Mouse (Mus musculus) left cerebral cortex, postnatal 4 days (tissue): ENCODE results near the gene Cdk14. TPM values are rescaled to one million over a fixed set of nuclear protein-coding genes. Genes with fewer than 3 reads are reported as not detected.
"Not testable (repeated sequence)": the region's sequence is repeated elsewhere in the genome, so short reads cannot be mapped to it uniquely, and the experiment has no call there.

Source experiments
- DNase-seq: peaks from one replicate; pipeline ENCODE4 v3.0.0-alpha.2; 2022
- intact Hi-C: fragments of 180-260 bp; cut with DNase I; formaldehyde crosslinking; loops from one replicate; pipeline ENCODE4 v1.15.1; 2025
- total RNA-seq, 2 experiments: library from RNA; stranded (reverse); gene quantifications; 2 replicates each; pipeline ENCODE4 v1.2.3; 2021

Gene Cdk14
- total RNA-seq, 2 experiments from 2014 or later = 84.2 to 92.2 TPM

- intact Hi-C loops = no loop called here
- no peak for DNase-seq
Observed at GRCm38 (mm10) chr5:5368389-5369164, 51.5 kb downstream of the Cdk14 start.

- intact Hi-C loops = no loop called here
Observed at GRCm38 (mm10) chr5:5367550-5367949, 52.6 kb downstream of the Cdk14 start.

GRCm38 (mm10) chr5:5365285-5366076 lies 54.6 kb downstream of the Cdk14 start:
- no peak for DNase-seq
- intact Hi-C loops = no loop called here

More at GRCm38 (mm10) chr5:5367550-5367949, 52.6 kb downstream of the Cdk14 start:
- no peak for DNase-seq

DNA sequence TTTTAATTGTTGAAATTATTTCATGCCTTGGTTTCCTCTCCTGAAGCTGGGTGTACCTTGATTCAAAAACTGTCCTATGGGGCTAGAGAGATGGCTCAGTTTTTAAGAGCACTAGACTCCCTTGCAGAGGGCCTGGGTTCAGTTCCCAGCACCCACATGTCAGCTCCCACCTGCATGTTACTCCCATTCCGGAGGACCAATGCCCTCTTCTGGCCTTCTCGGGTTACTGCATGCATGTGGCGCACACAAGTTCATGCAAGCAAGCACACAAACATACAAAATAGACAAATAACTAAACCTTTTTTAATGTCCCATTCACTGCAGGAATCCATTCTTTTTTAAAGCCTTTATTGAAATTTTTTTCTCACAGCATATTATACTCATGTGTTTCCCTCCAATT lies 58.4 kb downstream of the Cdk14 start:
- intact Hi-C loops = no loop called here
- DNase-seq = no peak

DNA sequence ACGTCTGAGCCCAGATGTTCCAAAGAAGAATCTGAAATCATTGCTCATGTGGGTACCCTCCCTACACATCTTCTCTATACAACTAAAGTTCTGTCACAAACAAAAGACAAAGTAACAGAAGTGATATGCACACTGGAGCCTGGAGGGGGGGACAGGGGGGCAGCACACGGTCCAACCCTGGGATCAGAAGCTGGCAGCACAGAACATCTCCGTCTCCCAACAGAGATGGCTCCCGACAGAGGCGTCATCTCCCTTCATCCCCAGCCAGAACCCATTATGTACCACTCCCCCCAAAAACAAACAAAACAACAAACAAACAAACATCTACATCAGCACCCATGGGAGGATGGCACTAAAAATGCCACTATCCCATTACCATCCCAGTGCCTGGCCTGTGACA lies 59.8 kb downstream of the Cdk14 start:
- DNase-seq = no peak
- intact Hi-C loops = no loop called here

- DNase-seq = no peak
- intact Hi-C loops = no loop called here
Observed at GRCm38 (mm10) chr5:5359915-5360314, 60.2 kb downstream of the Cdk14 start.

DNA sequence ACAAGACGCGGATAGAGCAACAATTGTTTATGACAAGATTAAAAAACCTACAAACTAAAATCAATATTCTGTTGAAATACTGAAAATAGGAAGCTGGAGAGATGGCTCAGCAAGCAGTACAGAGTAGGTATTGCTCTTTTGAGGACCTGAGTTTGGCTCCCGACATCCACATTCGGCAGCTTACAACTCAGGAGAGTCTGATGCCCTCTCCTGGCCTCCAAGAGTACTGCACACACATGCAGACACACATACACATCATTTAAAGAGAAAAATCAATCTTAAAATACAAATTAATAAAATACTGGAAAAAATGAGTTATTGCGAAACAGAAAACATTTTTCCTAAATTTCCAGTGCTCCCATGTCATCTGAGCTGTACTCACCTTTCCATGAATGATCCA lies 60.7 kb downstream of the Cdk14 start:
- intact Hi-C loops = no loop called here
- DNase-seq = no peak

- intact Hi-C loops = no loop called here
- no peak for DNase-seq
Observed at GRCm38 (mm10) chr5:5358019-5358717, 61.9 kb downstream of the Cdk14 start.

- DNase-seq = no peak
- intact Hi-C loops = no loop called here
Observed at GRCm38 (mm10) chr5:5354684-5355368, 65.3 kb downstream of the Cdk14 start.

GRCm38 (mm10) chr5:5353946-5354345 lies 66.2 kb downstream of the Cdk14 start:
- intact Hi-C loops = no loop called here
- no peak for DNase-seq

DNA sequence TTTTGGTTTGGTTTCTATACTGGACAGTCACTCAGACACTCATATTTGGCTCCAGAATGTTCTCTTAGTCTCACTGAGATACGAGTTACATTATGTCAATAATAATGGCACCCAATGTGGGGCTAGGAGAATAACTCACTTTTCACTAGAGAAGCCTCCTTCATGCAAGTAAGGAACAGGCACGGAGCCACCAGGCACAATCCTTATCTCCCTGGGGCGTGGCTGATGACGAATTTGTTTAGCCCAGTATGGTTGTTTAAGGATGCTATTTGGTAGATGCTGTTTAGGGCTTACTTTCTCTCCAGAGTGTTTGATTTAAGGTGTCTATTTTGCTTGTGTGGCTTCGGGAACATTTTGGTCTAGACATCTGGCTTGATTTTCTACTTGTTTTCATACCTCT lies 75.5 kb downstream of the Cdk14 start:
- no peak for DNase-seq
- intact Hi-C loops = no loop called here

DNA sequence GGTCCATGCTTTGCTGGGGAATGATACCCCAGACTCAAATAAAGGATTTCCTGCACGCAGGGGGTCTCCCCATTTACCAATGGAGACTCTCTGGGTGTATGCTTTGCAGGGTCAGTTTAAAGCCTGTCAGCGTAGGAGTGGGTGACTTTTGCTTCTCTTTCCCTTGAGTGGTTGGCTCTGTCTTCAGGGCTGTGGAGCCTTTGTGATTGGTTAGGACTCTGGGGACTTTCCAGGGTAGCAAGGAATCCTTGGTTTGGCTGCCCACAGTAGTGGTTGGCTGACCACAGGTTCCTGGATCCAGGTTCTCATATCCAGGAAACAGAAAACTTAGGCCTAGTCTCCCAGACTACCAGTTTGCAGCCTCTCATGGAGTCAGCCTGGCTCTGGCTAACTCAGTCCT lies 76.4 kb downstream of the Cdk14 start:
- DNase-seq = no peak
- intact Hi-C loops = no loop called here

GRCm38 (mm10) chr5:5343267-5343666 lies 76.8 kb downstream of the Cdk14 start:
- no peak for DNase-seq
- intact Hi-C loops = no loop called here

- DNase-seq = peak; percentile 90
- intact Hi-C loops = no loop called here
Observed at GRCm38 (mm10) chr5:5342410-5343137, 77.5 kb downstream of the Cdk14 start.

- intact Hi-C loops = no loop called here
- no peak for DNase-seq
Observed at GRCm38 (mm10) chr5:5341611-5342010, 78.5 kb downstream of the Cdk14 start.

DNA sequence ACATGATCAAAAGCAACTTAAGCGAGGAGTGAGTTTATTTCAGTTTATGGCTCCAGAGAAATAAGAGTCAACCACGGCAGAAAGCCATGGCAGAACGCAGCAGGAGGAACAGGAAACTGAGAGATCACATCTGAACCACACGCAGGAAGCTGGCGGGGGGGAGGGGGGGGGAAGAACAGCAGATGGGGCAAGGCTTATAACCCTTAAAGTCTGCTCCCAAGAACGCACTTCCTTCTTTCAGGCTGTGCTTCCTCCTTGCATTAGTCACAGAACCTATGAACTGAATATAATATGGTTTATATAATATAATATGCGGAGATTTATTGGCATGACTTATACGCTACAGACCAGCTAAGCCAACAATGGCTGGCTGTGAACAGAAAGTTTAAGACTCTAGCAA lies 86.2 kb downstream of the Cdk14 start:
- intact Hi-C loops = no loop called here
- DNase-seq = no peak

DNA sequence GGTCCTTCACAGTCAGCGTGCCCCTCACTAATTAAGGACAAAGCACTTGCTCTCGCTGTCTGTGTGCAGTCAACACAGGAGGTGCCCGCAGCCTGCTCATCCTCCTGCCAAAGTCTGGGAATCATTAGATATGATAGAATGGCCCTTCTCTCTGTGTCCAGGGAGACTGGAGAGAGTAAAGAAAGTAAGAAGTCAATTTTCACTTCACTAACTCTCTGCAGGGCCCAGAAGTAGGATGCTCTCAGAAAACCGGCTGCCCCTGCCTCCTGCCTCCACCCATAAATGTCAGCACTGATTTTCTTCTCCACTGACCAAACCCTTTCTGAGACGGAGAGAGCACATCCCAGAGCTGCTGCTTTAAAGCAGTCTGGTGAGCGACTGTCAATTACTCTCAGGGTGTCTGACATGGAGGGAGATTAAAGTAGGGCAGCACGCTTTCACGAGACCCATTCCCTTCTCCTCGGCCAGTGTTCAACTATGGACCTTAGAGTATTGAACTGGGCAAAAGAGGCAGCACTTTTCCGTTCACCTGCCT lies 89.1 kb downstream of the Cdk14 start:
- DNase-seq = peak; percentile 32
- intact Hi-C loops = no loop called here

DNA sequence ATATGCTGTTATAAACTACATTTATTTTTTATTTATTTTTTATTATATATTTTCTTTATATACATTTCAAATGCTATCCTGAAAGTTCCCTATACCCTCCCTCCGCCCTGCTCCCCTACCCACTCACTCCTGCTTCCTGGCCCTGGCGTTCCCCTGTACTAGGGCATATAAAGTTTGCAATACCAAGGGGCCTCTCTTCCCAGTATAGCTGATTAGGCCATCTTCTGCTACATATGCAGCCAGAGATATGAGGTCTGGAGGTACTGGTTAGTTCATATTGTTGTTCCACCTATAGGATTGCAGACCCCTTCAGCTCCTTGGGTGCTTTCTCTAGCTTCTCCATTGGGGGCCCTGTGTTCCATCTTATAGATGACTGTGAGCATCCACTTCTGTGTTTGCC lies 91.1 kb downstream of the Cdk14 start:
- DNase-seq, intact Hi-C loops: not testable (repeated sequence)

DNA sequence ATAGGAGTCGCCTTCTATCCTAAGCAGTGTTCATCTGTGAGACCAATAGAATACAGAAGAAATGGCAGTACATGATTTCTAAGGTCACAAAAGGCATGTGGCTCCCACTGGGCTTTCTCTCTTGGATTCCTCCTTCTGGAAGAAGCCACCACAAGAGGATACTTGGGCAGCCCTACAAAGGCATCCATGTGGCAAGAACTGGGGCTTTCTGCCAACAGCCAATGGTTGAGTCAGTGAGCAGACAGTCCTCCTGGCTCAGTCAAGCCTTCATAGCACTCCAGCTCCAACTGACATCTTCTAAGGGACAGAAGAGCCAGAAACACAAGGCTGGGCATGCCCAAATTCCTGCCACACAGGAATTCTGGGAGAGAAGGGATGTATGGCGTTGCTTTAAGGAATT lies 93.4 kb downstream of the Cdk14 start:
- DNase-seq = peak; percentile 71
- intact Hi-C loops = no loop called here

DNA sequence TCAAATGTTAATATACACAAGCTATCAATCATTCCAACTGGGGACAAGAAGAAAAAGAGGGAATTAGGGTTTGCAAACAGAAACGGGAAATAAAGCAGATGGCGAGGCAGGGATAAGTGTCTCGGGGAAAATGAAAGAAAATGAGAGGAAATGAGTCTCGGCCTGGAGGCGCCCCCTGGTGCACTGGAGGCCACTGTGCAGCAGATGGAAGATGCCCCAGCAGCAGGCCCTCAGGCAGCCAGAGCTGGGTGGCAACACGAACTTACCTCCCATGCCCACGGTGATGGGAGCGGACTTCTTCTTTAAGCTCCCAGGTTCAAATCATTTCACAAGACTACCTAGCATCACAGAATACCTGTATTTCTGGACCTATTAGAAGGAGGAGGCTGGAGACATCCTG lies 97.4 kb downstream of the Cdk14 start:
- intact Hi-C loops = no loop called here
- DNase-seq = no peak
